Mouse (Mus musculus) embryonic facial prominence, embryonic 12.5 days (tissue): Measurements from ENCODE around the gene Pigb. TPM values are rescaled to one million over a fixed set of nuclear protein-coding genes. Genes with fewer than 3 reads are reported as not detected.

Experiments used
- ATAC-seq: fragments of 200-750 bp; cut with Nextera tagmentation; 2 replicates; pipeline ENCODE4 v1.8.0; 2017; ENCODE audit not compliant: insufficient number of reproducible peaks, insufficient read depth, low FRiP score, low TSS enrichment
- H3K27ac ChIP-seq: fragments of 300-500 bp; sonication (generic); 2 replicates; pipeline ENCODE4 v1.5.1; 2016; ENCODE audit warnings: mild to moderate bottlenecking
- H3K27me3 ChIP-seq: fragments of 300-500 bp; sonication (generic); 2 replicates; pipeline ENCODE4 v1.6.1; 2016; ENCODE audit warnings: mild to moderate bottlenecking, moderate library complexity
- H3K36me3 ChIP-seq: fragments of 300-500 bp; sonication (generic); 2 replicates; pipeline ENCODE4 v1.6.1; 2016; ENCODE audit warnings: mild to moderate bottlenecking
- H3K4me1 ChIP-seq: fragments of 300-500 bp; sonication (generic); 2 replicates; pipeline ENCODE4 v1.6.1; 2016
- H3K4me2 ChIP-seq: fragments of 300-500 bp; sonication (generic); replicated peaks from 2 replicates; pipeline ENCODE4 v1.6.1; 2016; ENCODE audit warnings: mild to moderate bottlenecking, moderate library complexity
- H3K4me3 ChIP-seq: fragments of 300-500 bp; sonication (generic); 2 replicates; pipeline ENCODE4 v1.5.1; 2016; ENCODE audit warnings: mild to moderate bottlenecking
- H3K9ac ChIP-seq: fragments of 300-500 bp; sonication (generic); 2 replicates; pipeline ENCODE4 v1.6.1; 2016; ENCODE audit warnings: mild to moderate bottlenecking, moderate library complexity
- H3K9me3 ChIP-seq: fragments of 300-500 bp; sonication (generic); 2 replicates; pipeline ENCODE4 v1.6.1; 2016; ENCODE audit warnings: mild to moderate bottlenecking, moderate library complexity
- WGBS: fragments of 180-500 bp; shearing (Covaris S2); methylation state at CpG from one replicate; pipeline ENCODE4 v1.1.7; 2016; 5-methylcytosine and 5-hydroxymethylcytosine counted together
- polyA plus RNA-seq: library from polyadenylated mRNA; unstranded; fragments of >200 nt; fragmentation: Nextera tagmentation; extraction: Ambion mirVana; gene quantifications from 2 replicates; pipeline ENCODE4 v1.2.1, GENCODE M21; 2016

Pigb gene
- polyA plus RNA-seq, 1 experiment from 2014 or later, result 14.7 TPM

GRCm38 (mm10) chr9:72987703-72988102 lies 52.5 kb downstream of the Pigb start:
- no peak for ATAC-seq
- no peak overlapping the region for H3K4me2 ChIP-seq

GRCm38 (mm10) chr9:72985250-72986220 lies 54.6 kb downstream of the Pigb start, which contains the start of the genes Ccpg1os and Ccpg1:
Ccpg1os (minus strand) TSS chr9:72985382.
Ccpg1 (plus strand) TSS chr9:72985429.
- H3K4me2 ChIP-seq, result peak within 1 kb of the TSS; percentile 86
- H3K36me3 ChIP-seq, result no peaks in the 10 kb centered on the region
- WGBS, result under 1% methylated on average over 88 of the region's 88 CpGs
- no peaks in the 10 kb centered on the region; the same call in 1 of the 2 replicates for H3K27me3 ChIP-seq
- H3K9ac ChIP-seq, result peak within 1 kb of the TSS; percentile 75
- H3K27ac ChIP-seq, result 0 out of 2 replicates have a peak within 1 kb of the TSS, but pooled peaks have one; percentile 30
- no peaks in the 10 kb centered on the region for H3K9me3 ChIP-seq
- H3K4me3 ChIP-seq, result peak within 1 kb of the TSS; percentile 87
- H3K4me1 ChIP-seq, result peaks cover 7% of the 10 kb centered on the region
- peak; percentile 99 for ATAC-seq

More at GRCm38 (mm10) chr9:72987703-72988102, 52.5 kb downstream of the Pigb start:
- WGBS, result 61% methylated on average over 3 of the region's 3 CpGs
- H3K36me3 ChIP-seq, result no peaks in the 10 kb centered on the region
- no peaks in the 10 kb centered on the region for H3K9me3 ChIP-seq
- no peak overlapping the region for H3K4me3 ChIP-seq
- no peak overlapping the region for H3K9ac ChIP-seq
- no peaks in the 10 kb centered on the region; the same call in 1 of the 2 replicates for H3K27me3 ChIP-seq
- H3K27ac ChIP-seq, result no peak overlapping the region
- H3K4me1 ChIP-seq, result peaks cover 7% of the 10 kb centered on the region

GRCm38 (mm10) chr9:72983066-72983465 lies 57.1 kb downstream of the Pigb start:
- no peak overlapping the region for H3K27ac ChIP-seq
- H3K27me3 ChIP-seq, result no peaks in the 10 kb centered on the region; the same call in 1 of the 2 replicates
- no peak overlapping the region for H3K9ac ChIP-seq
- H3K9me3 ChIP-seq, result no peaks in the 10 kb centered on the region
- no peak overlapping the region for H3K4me2 ChIP-seq
- ATAC-seq, result no peak
- peaks cover 7% of the 10 kb centered on the region for H3K4me1 ChIP-seq
- 63% methylated on average over 2 of the region's 2 CpGs for WGBS
- H3K36me3 ChIP-seq, result no peaks in the 10 kb centered on the region
- H3K4me3 ChIP-seq, result no peak overlapping the region

GRCm38 (mm10) chr9:72975242-72975641 lies 64.9 kb downstream of the Pigb start:
- ATAC-seq, result no peak

GRCm38 (mm10) chr9:72974734-72975133 lies 65.4 kb downstream of the Pigb start:
- Histone ChIP-seq H3K9ac (no peak overlapping the region), H3K4me3 (no peak overlapping the region), H3K27ac (no peak overlapping the region), H3K36me3 (no peaks in the 10 kb centered on the region), H3K9me3 (no peaks in the 10 kb centered on the region), H3K4me2 (no peak overlapping the region), H3K27me3 (no peaks in the 10 kb centered on the region), H3K4me1 (no peaks in the 10 kb centered on the region)
- no peak for ATAC-seq
- WGBS, result 89% methylated on average over 5 of the region's 5 CpGs

More at GRCm38 (mm10) chr9:72975242-72975641, 64.9 kb downstream of the Pigb start:
- Histone ChIP-seq H3K27ac (no peak overlapping the region), H3K4me2 (no peak overlapping the region), H3K36me3 (no peaks in the 10 kb centered on the region), H3K9ac (no peak overlapping the region), H3K27me3 (no peaks in the 10 kb centered on the region), H3K4me1 (no peaks in the 10 kb centered on the region), H3K4me3 (no peak overlapping the region), H3K9me3 (no peaks in the 10 kb centered on the region)
- WGBS, result 91% methylated on average over 1 of the region's 1 CpGs

GRCm38 (mm10) chr9:72972984-72973383 lies 67.2 kb downstream of the Pigb start:
- H3K4me1 ChIP-seq, result no peaks in the 10 kb centered on the region
- H3K27ac ChIP-seq, result no peak overlapping the region
- no peaks in the 10 kb centered on the region for H3K27me3 ChIP-seq
- H3K9me3 ChIP-seq, result no peaks in the 10 kb centered on the region
- H3K9ac ChIP-seq, result no peak overlapping the region
- no peaks in the 10 kb centered on the region for H3K36me3 ChIP-seq
- H3K4me3 ChIP-seq, result no peak overlapping the region
- no peak overlapping the region for H3K4me2 ChIP-seq
- no peak for ATAC-seq

- Histone ChIP-seq H3K27me3 (no peaks in the 10 kb centered on the region), H3K4me3 (no peak overlapping the region), H3K27ac (no peak overlapping the region), H3K4me2 (no peak overlapping the region), H3K9me3 (no peaks in the 10 kb centered on the region), H3K36me3 (no peaks in the 10 kb centered on the region), H3K4me1 (no peaks in the 10 kb centered on the region), H3K9ac (no peak overlapping the region)
- 85% methylated on average over 5 of the region's 5 CpGs for whole genome bisulfite sequencing
- ATAC-seq, result no peak
Observed at GRCm38 (mm10) chr9:72972435-72972834, 67.7 kb downstream of the Pigb start.

- WGBS, result 58% methylated on average over 7 of the region's 7 CpGs
- H3K4me1 ChIP-seq, result no peaks in the 10 kb centered on the region
- H3K4me3 ChIP-seq, result no peak overlapping the region
- H3K27ac ChIP-seq, result no peak overlapping the region
- H3K4me2 ChIP-seq, result no peak overlapping the region
- no peaks in the 10 kb centered on the region for H3K36me3 ChIP-seq
- no peaks in the 10 kb centered on the region for H3K9me3 ChIP-seq
- no peak for ATAC-seq
- no peak overlapping the region for H3K9ac ChIP-seq
- H3K27me3 ChIP-seq, result no peaks in the 10 kb centered on the region
Observed at GRCm38 (mm10) chr9:72969874-72970273, 70.3 kb downstream of the Pigb start.

GRCm38 (mm10) chr9:72968349-72969061 lies 71.7 kb downstream of the Pigb start:
- ATAC-seq, result no peak

GRCm38 (mm10) chr9:72961959-72962358 lies 78.2 kb downstream of the Pigb start:
- Histone ChIP-seq H3K9me3 (no peaks in the 10 kb centered on the region), H3K4me2 (no peak overlapping the region), H3K27me3 (no peaks in the 10 kb centered on the region), H3K36me3 (no peaks in the 10 kb centered on the region), H3K9ac (no peak overlapping the region), H3K27ac (no peak overlapping the region), H3K4me1 (no peaks in the 10 kb centered on the region), H3K4me3 (no peak overlapping the region)
- WGBS, result 75% methylated on average over 15 of the region's 15 CpGs
- no peak for ATAC-seq

More at GRCm38 (mm10) chr9:72968349-72969061, 71.7 kb downstream of the Pigb start:
- H3K4me1 ChIP-seq, result no peaks in the 10 kb centered on the region
- H3K4me3 ChIP-seq, result no peak overlapping the region
- no peaks in the 10 kb centered on the region for H3K27me3 ChIP-seq
- no peak overlapping the region for H3K27ac ChIP-seq
- 31% methylated on average over 11 of the region's 11 CpGs for WGBS
- no peaks in the 10 kb centered on the region for H3K9me3 ChIP-seq
- H3K36me3 ChIP-seq, result no peaks in the 10 kb centered on the region
- no peak overlapping the region for H3K9ac ChIP-seq
- no peak overlapping the region for H3K4me2 ChIP-seq

- 70% methylated on average over 8 of the region's 8 CpGs for WGBS
- Histone ChIP-seq H3K4me3 (no peak overlapping the region), H3K27me3 (no peaks in the 10 kb centered on the region), H3K4me2 (no peak overlapping the region), H3K9ac (no peak overlapping the region), H3K27ac (no peak overlapping the region), H3K36me3 (no peaks in the 10 kb centered on the region), H3K4me1 (no peaks in the 10 kb centered on the region), H3K9me3 (no peaks in the 10 kb centered on the region)
- ATAC-seq, result no peak
Observed at GRCm38 (mm10) chr9:72961346-72961745, 78.8 kb downstream of the Pigb start.
